Mouse (Mus musculus): ENCODE measurements around the gene Cyp4x1. TPM values are rescaled to one million over a fixed set of nuclear protein-coding genes. Genes with fewer than 3 reads are reported as not detected.
"Not testable (repeated sequence)": the region's sequence is repeated elsewhere in the genome, so short reads cannot be mapped to it uniquely, and the experiment has no call there.

Cyp4x1 gene
- 0.10 and 0.21 TPM in 2 replicates for polyA plus RNA-seq (2014; fragmentation: Nextera tagmentation; extraction: Ambion mirVana)

DNA sequence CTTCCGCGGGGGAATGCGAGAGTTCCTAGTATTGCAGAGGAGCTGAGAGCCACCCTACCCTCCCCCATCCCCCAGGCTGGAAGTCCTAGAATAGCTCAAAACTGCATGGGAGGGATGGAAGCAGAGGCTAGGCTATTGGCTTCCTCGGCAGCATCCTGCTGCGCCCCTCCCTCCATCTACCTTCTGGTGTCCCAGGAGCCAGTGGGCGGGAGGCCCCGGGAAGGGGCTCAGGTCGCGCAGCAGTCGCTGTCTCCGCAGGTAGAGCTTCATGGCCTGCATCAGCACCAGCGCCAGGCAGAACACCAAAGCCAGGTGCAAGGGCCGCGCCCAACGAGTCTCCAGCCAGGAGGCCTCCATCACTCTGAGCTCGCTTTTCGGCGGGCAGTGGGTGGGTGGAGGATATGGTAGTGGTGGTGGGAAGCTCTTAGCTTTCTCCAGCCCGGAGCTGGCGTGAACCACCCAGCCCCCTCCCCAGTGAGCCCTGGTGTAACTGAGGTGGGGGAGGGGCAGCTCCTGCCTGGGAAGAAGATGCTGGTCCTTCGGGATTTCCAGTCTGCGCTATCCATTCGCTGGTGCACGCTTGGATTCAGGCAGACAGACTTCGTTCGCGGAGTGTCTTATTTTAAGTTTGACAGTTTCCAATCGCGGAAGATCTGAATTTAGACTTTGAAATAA lies at the start of gene Cyp4x1:
Gene Cyp4x1, minus strand, starts transcription at position 661 of the 675 bp plus-strand sequence.
- peaks cover 10% of the 10 kb centered on the region for H3K4me1 ChIP-seq (ENCODE audit: control insufficient read depth, insufficient read depth, low read length)
- H3K4me2 ChIP-seq, result peak within 1 kb of the TSS; percentile 66
- H3K27me3 ChIP-seq (ENCODE audit: control insufficient read depth, insufficient read depth, low read length), result peaks cover 17% of the 10 kb centered on the region
- under 1% methylated on average over 29 of the region's 29 CpGs for WGBS (ENCODE audit: insufficient replicate concordance)
- 0 out of 2 replicates have a peak, but pooled peaks have one; percentile 35 for ATAC-seq (replicated peaks; ENCODE audit: insufficient number of reproducible peaks, low FRiP score, low TSS enrichment)
- no peaks in the 10 kb centered on the region for H3K9me3 ChIP-seq (replicated peaks; ENCODE audit: control insufficient read depth, low read length)
- H3K27ac ChIP-seq (ENCODE audit: low read depth, low read length), result no peak within 1 kb of the TSS
- peak within 1 kb of the TSS; percentile 34 for H3K4me3 ChIP-seq (ENCODE audit: low read depth, low read length)
- no peaks in the 10 kb centered on the region for H3K36me3 ChIP-seq (ENCODE audit: control insufficient read depth, insufficient read depth, low read length)
- no peak within 1 kb of the TSS for H3K9ac ChIP-seq (ENCODE audit: low read depth, low read length)

DNA sequence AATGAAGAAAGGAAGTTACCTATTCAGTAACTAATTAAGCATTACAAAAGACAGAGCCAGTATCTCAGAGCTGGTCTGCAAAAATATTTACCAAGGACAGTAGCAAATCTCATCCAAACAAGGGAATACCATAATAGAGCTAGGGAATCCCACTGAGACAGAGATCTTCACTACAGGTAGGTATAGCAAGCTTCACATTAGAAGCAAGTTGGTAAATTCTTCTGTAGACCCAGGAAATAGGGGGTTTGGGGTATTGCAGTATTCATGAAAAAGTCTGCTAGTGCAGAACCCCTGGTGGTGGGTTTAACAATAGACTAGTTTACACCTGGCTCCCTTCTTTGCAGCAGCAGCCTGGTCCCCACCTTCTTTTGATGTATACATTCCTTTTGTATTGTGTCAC lies 42.1 kb upstream of the Cyp4x1 start:
- not testable (repeated sequence) for ATAC-seq (replicated peaks; ENCODE audit: insufficient number of reproducible peaks, low FRiP score, low TSS enrichment); H3K9me3 ChIP-seq (replicated peaks; ENCODE audit: control insufficient read depth, low read length); H3K4me1 ChIP-seq (ENCODE audit: control insufficient read depth, insufficient read depth, low read length); H3K27me3 ChIP-seq (ENCODE audit: control insufficient read depth, insufficient read depth, low read length); H3K9ac ChIP-seq (ENCODE audit: low read depth, low read length); H3K27ac ChIP-seq (ENCODE audit: low read depth, low read length); H3K4me3 ChIP-seq (ENCODE audit: low read depth, low read length); H3K36me3 ChIP-seq (ENCODE audit: control insufficient read depth, insufficient read depth, low read length); H3K4me2 ChIP-seq

DNA sequence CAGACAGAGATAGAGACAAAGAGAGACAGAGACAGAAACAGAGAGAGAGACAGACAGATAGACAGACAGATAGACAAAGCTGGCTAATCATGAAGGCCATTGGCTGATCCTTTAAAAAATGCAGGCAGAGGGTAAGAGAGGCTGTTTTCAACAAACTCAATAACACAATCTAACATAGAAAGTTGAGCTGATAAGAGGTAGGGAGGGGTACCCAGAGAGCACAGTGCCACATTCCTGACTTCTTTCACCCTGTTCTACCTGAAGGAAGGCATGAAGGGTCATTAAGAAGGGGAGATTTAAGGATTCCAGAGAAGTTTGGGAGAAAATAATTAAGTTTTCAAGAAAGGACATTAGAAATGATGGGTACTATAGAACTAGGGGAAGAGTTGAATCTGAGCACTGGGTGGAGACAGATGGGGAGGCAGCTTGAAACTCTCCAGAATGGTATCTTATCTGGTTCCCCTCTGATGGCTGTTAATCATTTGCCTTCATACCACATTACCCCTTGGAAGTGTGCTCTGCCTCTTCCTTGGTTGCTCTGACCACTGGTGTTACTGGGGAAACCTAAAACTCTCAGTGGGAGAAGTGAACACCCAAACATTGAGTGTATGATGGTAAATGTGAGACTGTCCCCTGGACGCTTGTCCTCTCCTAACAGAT lies 40.7 kb upstream of the Cyp4x1 start:
- 39% methylated on average over 1 of the region's 1 CpGs for WGBS (ENCODE audit: insufficient replicate concordance)
- Histone ChIP-seq H3K4me3 (ENCODE audit: low read depth, low read length) (no peak overlapping the region), H3K4me2 (no peak overlapping the region), H3K9ac (ENCODE audit: low read depth, low read length) (no peak overlapping the region), H3K36me3 (ENCODE audit: control insufficient read depth, insufficient read depth, low read length) (no peaks in the 10 kb centered on the region), H3K27ac (ENCODE audit: low read depth, low read length) (no peak overlapping the region), H3K27me3 (ENCODE audit: control insufficient read depth, insufficient read depth, low read length) (no peaks in the 10 kb centered on the region), H3K9me3 (replicated peaks; ENCODE audit: control insufficient read depth, low read length) (no peaks in the 10 kb centered on the region), H3K4me1 (ENCODE audit: control insufficient read depth, insufficient read depth, low read length) (no peaks in the 10 kb centered on the region)
- ATAC-seq (replicated peaks; ENCODE audit: insufficient number of reproducible peaks, low FRiP score, low TSS enrichment), result no peak

DNA sequence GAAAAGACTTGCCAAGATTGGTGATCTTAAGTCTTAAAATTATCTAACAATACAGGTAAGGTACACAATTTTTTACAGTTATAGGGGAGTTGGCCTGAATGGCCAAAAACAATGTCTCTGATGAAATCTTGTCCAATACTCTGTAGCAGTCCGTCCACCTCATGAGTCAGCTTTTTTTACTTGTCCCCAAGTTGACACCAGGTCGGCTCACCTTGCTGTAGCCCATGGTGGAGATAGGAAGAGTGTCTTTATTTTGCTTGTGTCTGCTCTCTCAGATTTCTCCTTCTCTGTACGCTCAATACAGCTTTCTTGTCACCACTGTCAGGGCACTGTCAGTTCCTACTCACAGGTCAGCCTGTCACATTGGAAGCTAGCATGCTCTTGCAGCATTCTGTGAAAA lies 24.9 kb upstream of the Cyp4x1 start:
- H3K36me3 ChIP-seq (ENCODE audit: control insufficient read depth, insufficient read depth, low read length); H3K27me3 ChIP-seq (ENCODE audit: control insufficient read depth, insufficient read depth, low read length); ATAC-seq (replicated peaks; ENCODE audit: insufficient number of reproducible peaks, low FRiP score, low TSS enrichment); H3K4me1 ChIP-seq (ENCODE audit: control insufficient read depth, insufficient read depth, low read length); H3K9me3 ChIP-seq (replicated peaks; ENCODE audit: control insufficient read depth, low read length); H3K4me2 ChIP-seq; H3K9ac ChIP-seq (ENCODE audit: low read depth, low read length); H3K4me3 ChIP-seq (ENCODE audit: low read depth, low read length); H3K27ac ChIP-seq (ENCODE audit: low read depth, low read length): not testable (repeated sequence)
- 74% methylated on average over 3 of the region's 3 CpGs for WGBS (ENCODE audit: insufficient replicate concordance)

DNA sequence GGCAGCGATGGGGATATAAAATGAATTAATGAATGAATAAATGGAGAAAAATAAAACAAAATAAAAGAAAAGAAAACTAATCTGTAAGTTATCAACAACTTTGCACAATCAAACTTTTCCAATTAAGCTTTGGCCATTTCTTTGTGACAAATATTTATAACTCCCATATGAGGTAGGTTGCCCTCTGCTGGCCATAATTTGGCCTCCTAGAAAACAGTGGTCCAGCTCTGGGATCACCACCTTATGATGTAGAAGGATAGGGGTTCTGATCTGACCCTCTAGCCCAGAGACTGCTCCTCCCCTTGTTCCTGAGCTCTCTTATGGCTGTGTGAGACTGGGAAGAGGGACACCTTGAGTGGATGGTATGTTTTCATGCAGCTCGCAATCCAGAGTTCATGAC lies 20.6 kb upstream of the Cyp4x1 start:
- Histone ChIP-seq H3K4me3 (ENCODE audit: low read depth, low read length) (no peak overlapping the region), H3K4me2 (no peak overlapping the region), H3K9ac (ENCODE audit: low read depth, low read length) (no peak overlapping the region), H3K36me3 (ENCODE audit: control insufficient read depth, insufficient read depth, low read length) (no peaks in the 10 kb centered on the region), H3K9me3 (replicated peaks; ENCODE audit: control insufficient read depth, low read length) (no peaks in the 10 kb centered on the region), H3K27me3 (ENCODE audit: control insufficient read depth, insufficient read depth, low read length) (no peaks in the 10 kb centered on the region), H3K4me1 (ENCODE audit: control insufficient read depth, insufficient read depth, low read length) (no peaks in the 10 kb centered on the region), H3K27ac (ENCODE audit: low read depth, low read length) (no peak overlapping the region)
- ATAC-seq (replicated peaks; ENCODE audit: insufficient number of reproducible peaks, low FRiP score, low TSS enrichment), result no peak
- WGBS (ENCODE audit: insufficient replicate concordance), result 86% methylated on average over 2 of the region's 2 CpGs

DNA sequence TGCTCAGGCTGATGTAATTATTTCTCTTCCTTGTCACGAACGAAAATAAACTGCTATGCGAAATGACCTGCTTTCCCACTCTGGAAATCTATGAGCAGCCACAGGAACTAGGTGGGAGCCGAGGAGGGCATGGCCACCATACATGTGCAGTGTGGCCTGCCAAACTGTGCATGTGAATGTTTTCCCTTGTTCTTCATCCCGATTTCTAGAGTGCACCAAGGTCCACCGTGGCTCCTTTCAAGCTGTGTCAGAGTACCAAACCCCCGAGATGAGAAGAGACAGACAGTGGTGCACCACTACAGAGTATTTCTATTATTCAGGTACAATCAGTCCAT lies 182 bp upstream of the Cyp4x1 start:
- H3K4me1 ChIP-seq (ENCODE audit: control insufficient read depth, insufficient read depth, low read length), result peaks cover 10% of the 10 kb centered on the region
- H3K4me3 ChIP-seq (ENCODE audit: low read depth, low read length), result no peak overlapping the region
- no peaks in the 10 kb centered on the region for H3K9me3 ChIP-seq (replicated peaks; ENCODE audit: control insufficient read depth, low read length)
- WGBS (ENCODE audit: insufficient replicate concordance), result 21% methylated on average over 7 of the region's 7 CpGs
- H3K27me3 ChIP-seq (ENCODE audit: control insufficient read depth, insufficient read depth, low read length), result peaks cover 17% of the 10 kb centered on the region
- no peaks in the 10 kb centered on the region for H3K36me3 ChIP-seq (ENCODE audit: control insufficient read depth, insufficient read depth, low read length)
- peak overlapping the region; percentile 66; the same call in 1 of the 2 replicates for H3K4me2 ChIP-seq
- H3K9ac ChIP-seq (ENCODE audit: low read depth, low read length), result no peak overlapping the region
- H3K27ac ChIP-seq (ENCODE audit: low read depth, low read length), result no peak overlapping the region
- ATAC-seq (replicated peaks; ENCODE audit: insufficient number of reproducible peaks, low FRiP score, low TSS enrichment), result no peak

DNA sequence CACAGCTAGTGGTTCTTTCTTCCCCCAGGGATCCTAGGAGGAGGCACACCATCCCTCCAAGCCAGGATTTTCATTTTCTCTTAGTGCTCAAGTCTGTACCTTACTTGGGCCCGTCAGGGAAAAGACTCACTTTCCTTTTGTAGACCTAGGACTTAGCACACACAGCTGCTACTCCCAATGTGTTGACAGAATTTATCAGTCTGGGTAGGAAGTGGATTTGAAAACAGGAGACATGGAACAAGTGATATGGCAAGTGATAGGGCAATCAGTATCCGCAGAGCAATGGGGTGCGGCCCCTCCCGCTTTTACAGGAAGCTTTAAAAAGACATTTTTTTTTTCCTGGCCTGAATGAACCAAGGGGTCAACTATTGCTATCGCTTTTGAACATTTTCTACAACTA lies 996 bp downstream of the Cyp4x1 start:
- 4% methylated on average over 5 of the region's 5 CpGs for WGBS (ENCODE audit: insufficient replicate concordance)
- Histone ChIP-seq H3K27ac (ENCODE audit: low read depth, low read length) (no peak overlapping the region), H3K4me3 (ENCODE audit: low read depth, low read length) (peak overlapping the region; percentile 34; the same call in 1 of the 2 replicates)

DNA sequence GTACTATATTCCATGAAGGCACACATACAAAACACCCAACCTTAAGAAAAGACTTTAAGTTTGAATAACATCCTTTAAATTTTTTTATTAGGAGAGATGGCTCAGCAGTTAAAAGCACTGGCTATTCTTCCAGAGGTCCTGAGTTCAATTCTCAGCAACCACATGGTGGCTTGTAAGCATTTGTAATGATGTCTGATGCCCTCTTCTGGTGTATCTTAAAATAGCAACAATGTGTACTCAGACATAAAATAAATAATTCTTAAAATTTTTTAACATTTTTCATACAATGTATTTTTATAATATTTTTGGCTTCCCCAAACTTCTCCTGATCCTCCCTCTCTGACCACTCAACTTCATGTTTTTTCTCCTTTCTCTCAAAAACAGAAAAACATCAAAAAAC lies 9.4 kb downstream of the Cyp4x1 start:
- Histone ChIP-seq H3K27me3 (ENCODE audit: control insufficient read depth, insufficient read depth, low read length) (no peaks in the 10 kb centered on the region), H3K4me2 (no peak overlapping the region), H3K9me3 (replicated peaks; ENCODE audit: control insufficient read depth, low read length) (no peaks in the 10 kb centered on the region), H3K36me3 (ENCODE audit: control insufficient read depth, insufficient read depth, low read length) (no peaks in the 10 kb centered on the region), H3K4me3 (ENCODE audit: low read depth, low read length) (no peak overlapping the region), H3K9ac (ENCODE audit: low read depth, low read length) (no peak overlapping the region), H3K27ac (ENCODE audit: low read depth, low read length) (no peak overlapping the region), H3K4me1 (ENCODE audit: control insufficient read depth, insufficient read depth, low read length) (no peaks in the 10 kb centered on the region)
- no peak for ATAC-seq (replicated peaks; ENCODE audit: insufficient number of reproducible peaks, low FRiP score, low TSS enrichment)

More for the DNA sequence above, 996 bp downstream of the Cyp4x1 start:
- Histone ChIP-seq H3K36me3 (ENCODE audit: control insufficient read depth, insufficient read depth, low read length) (no peaks in the 10 kb centered on the region), H3K27me3 (ENCODE audit: control insufficient read depth, insufficient read depth, low read length) (peaks cover 16% of the 10 kb centered on the region), H3K9ac (ENCODE audit: low read depth, low read length) (no peak overlapping the region), H3K9me3 (replicated peaks; ENCODE audit: control insufficient read depth, low read length) (no peaks in the 10 kb centered on the region), H3K4me1 (ENCODE audit: control insufficient read depth, insufficient read depth, low read length) (peaks cover 10% of the 10 kb centered on the region), H3K4me2 (peak overlapping the region; percentile 66)
- ATAC-seq (replicated peaks; ENCODE audit: insufficient number of reproducible peaks, low FRiP score, low TSS enrichment), result peak; percentile 22; the same call in 1 of the 2 replicates

DNA sequence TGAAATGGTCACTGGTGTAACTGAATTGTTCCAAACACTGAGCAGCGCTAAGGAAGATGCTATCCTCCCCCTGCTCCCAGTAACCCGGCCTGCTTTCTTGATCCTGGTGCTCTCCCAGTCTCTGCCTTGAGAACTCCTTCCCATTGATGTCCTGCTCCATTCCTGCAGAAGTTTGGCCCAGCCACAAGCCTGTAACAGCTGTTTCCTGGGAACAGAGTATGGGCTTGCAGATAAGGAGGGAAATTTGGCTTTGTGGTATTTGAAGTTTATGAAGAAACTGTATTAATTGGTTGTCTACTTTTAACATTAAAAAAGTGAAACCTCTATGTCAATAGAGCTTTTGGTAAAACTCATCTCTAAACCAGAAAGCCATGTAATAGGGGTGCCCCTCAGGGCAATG lies 10.6 kb downstream of the Cyp4x1 start:
- H3K9me3 ChIP-seq (replicated peaks; ENCODE audit: control insufficient read depth, low read length), result no peaks in the 10 kb centered on the region
- no peak overlapping the region for H3K27ac ChIP-seq (ENCODE audit: low read depth, low read length)
- no peaks in the 10 kb centered on the region for H3K27me3 ChIP-seq (ENCODE audit: control insufficient read depth, insufficient read depth, low read length)
- no peaks in the 10 kb centered on the region for H3K4me1 ChIP-seq (ENCODE audit: control insufficient read depth, insufficient read depth, low read length)
- 38% methylated on average over 2 of the region's 2 CpGs for WGBS (ENCODE audit: insufficient replicate concordance)
- H3K4me2 ChIP-seq, result no peak overlapping the region
- H3K36me3 ChIP-seq (ENCODE audit: control insufficient read depth, insufficient read depth, low read length), result no peaks in the 10 kb centered on the region
- no peak overlapping the region for H3K9ac ChIP-seq (ENCODE audit: low read depth, low read length)
- H3K4me3 ChIP-seq (ENCODE audit: low read depth, low read length), result no peak overlapping the region
- ATAC-seq (replicated peaks; ENCODE audit: insufficient number of reproducible peaks, low FRiP score, low TSS enrichment), result no peak
